Mouse (Mus musculus): ENCODE measurements around the gene Dlgap4.
"Not testable (repeated sequence)": the region's sequence is repeated elsewhere in the genome, so short reads cannot be mapped to it uniquely, and the experiment has no call there.

The Dlgap4 gene

DNA sequence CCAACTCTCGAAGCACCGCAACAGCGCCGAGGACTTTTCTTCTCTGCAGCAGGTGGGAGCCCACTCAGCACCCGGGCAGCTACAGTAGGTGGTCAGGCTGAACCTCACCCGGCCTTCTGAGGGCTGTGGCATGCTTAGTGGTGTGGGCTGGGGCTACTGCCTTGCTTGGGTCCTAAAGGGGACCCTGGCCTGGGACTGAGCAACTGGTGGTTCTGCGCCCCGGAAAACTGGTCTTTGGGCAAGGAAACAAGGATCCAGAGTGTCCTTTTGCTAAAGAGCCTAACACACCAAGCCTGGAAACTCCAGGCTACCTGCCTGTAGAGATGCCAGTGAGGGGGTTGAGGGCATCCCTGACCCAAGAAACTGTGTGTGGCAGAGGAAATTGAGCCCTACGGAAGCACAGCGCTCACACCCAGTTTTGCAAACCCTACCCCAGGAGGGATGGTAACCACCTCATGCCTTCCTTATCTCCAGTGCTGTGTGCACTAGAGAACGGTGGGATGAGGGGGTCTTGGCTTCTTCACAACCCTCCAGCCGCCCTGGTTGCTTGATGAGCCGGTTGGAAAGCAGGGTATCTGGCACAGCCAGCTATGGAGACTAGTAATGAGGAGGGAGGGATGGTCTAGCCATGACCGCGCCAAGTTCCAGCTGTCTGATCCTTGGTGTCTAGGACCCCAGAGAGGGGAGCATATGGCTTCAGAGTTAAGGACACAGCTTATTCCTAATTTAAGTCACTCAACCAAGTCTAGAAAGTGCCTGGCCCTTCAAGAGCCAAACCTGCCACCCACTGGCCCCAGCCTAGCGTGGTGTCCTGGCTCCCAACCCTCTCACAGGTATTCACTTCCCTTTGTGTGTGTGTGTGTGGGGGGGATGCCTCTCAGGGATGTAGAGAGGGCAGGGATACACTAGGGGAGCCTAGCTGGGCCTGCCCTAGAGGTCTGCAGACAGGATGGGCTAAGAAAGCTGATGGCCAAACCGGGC, 162.2 kb downstream of the Dlgap4 start:
- no peak for DNase-seq (ENCODE audit: low read depth)

DNA sequence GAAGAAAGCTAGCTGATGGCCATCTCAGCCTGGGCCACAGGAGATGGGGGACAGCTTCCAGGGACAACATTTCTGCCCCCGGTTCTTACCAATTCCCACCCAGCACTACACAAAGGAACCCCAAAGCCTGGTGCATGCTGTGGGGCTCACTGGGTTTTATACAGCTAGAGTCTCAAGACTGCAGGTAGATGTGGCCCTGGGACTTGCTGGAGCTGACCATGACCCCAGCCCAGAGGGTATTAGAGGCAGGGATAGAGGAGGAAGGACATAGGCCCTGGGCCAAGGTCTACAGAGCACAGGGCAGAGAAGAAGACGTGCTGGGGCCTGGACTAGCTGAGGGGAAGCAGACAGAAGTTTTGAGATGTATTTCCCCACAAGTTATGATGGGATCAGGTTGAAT, 163.4 kb downstream of the Dlgap4 start:
- DNase-seq (ENCODE audit: low read depth): no peak

DNA sequence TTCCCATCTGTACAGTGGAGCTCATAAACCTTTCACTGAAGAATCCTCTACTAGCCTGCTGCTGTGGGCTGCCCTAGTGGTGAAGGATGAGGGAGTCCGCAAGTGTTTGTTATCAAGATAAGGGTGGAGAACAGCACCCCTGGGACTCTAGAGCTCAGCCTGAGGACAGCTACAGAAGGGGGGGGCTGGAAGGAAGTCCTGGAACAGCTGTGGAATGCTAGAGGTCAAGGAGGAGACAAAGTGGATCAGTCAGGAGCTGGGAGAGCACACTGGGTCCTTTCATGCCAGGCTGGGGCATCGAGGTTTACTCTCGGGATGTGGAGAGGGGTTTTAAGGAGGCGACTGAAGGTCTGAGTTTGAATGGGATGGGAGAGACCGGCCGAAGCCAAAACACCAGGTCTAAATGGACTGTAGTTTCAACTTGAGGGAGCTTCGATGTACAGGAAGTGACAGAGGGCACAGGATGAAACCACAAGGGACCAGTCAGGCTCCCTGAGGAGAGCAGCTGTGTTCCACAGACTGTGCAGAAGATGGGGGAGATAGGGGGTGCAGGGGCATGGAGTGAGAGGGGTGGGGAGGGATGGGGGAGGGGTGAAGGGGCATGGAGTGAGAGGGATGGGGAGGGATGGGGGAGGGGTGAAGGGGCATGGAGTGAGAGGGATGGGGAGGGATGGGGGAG, 164.0 kb downstream of the Dlgap4 start:
- no peak for DNase-seq (ENCODE audit: low read depth)

DNA sequence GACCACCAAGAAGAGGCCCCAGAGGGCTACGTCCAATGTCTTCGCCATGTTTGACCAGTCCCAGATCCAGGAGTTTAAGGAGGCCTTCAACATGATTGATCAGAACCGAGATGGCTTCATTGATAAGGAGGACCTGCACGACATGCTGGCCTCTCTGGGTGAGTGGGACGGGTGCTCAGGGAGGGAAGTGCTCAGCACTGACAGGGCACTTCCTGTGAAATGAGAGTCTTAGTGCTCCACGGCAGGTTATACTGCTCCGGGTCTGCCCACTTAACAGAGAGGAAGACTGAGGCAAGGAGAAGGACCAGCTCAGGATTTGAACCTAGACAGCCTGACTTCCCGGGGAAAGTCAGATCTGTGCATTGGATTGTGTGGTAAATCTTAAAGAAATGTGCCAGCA, 165.1 kb downstream of the Dlgap4 start:
- DNase-seq (ENCODE audit: low read depth): no peak

DNA sequence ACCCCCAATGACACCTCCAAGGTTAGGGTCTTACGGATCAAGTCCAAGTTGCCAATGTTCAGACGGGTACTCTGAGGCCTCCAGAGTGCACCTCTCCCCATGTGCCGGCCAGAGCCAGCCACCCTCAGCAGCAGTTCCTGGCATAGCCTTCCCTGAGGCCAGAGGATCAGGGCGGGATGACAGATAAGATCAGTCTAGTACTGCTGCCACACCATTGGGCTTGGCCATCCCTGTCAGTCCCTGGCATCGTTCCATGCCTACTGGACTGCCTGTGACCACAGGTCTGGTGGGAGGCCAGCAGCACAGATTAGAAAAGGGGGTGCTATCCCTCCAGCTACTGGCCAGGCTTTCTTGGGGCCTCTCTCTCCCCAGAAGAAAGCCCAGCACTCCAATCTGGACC, 165.5 kb downstream of the Dlgap4 start:
- no peak for DNase-seq (ENCODE audit: low read depth)

DNA sequence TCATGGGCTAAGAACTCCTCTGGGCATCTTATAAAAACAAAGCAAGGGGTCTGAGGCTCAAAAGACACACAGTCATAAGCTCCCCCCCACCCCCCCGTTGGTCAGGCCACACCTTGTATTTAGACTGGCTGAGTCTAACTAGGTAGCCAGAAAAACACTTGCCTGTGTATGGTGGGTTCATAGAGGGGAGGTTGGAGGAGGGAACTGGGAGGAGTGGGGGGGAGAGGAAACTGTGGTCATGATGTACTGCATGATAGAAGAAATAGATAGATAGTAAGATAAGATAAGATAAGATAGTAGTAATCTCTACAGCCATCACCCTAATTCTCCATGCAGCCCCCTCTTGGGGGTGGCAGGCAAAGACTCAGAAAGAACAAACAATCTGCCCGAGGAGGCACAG, 166.0 kb downstream of the Dlgap4 start:
- no peak for DNase-seq (ENCODE audit: low read depth)

DNA sequence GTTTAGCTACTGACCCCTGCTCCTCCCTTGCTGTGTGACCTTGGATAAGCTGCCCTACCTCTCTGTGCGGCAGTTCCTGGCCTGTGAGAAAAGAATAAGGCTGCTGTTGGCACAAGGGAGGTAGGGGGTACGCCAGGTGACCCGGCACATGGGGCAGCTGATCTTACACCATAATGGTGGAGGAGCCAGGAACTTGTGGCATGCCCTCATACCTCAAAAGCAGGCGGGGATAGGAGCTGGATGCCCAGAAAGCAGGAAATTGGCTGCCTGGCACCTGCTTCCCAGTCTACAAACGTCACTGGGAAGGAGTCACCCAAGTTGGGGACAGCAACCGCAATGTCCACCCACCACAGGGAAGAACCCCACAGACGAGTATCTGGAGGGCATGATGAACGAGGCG, 166.6 kb downstream of the Dlgap4 start:
- DNase-seq (ENCODE audit: low read depth): no peak

DNA sequence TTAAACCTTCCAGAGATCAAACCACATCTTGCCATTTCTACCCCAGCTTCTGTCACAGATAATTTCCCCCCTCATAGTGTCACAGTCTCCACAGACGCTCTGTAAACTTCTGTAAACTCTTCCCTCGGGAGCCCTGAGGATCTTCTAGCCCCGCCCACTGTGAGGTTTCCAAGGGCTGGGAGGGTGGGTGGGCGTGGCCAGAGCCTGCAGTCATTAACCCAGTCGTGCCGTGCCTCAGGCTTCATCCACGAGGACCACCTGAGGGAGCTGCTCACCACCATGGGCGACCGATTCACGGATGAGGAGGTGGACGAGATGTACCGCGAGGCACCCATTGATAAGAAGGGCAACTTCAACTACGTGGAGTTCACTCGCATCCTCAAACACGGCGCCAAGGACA, 167.2 kb downstream of the Dlgap4 start:
- no peak for DNase-seq (ENCODE audit: low read depth)

DNA sequence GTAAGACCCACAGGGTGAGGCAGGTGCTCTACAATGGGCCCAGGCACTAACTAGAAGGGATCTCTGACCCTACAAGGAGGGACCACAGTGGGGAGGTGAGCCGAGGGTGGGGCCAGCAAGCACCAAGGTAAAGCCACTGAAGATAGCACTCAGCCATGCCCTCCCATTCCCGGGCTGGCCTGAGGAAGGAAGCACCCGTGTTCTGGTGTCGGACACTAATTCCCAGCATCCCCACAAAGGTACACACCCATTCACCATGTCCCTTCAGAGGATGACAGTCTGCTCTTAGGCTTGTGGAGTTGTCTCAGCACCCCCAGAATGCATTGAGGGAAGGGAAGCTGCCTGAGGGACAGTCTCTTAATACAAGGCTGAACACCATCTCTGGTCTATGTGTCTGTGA, 167.8 kb downstream of the Dlgap4 start:
- no peak for DNase-seq (ENCODE audit: low read depth)

DNA sequence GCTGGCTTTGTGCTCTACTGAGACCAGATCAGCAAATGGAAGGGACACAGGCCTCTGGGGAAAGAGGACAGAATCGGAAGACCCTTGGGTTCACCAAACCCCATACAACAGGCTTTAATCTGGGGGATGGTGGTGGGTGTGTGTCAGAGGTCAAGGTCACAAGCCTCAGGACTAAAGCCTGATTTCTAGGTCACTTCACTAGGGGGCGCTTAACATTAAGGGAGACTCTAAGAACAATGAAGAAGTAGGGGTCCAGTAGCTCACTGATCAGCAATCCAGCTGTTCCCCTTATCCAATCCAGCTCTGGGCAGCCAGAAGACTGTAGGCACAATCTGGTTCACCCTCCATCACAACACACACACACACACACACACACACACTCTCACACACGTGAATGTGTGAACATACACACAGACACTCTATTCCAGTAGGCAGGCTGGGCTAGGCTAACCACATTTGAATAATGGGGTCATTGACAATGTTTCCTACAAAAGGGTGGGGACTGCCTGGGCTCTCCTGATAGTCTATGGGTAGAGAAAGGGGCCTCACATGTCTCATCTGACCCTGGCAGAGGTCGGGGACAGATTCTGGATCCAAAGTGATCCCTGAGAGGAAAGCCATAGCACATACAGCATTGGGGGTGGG, 168.5 kb downstream of the Dlgap4 start:
- DNase-seq (ENCODE audit: low read depth): no peak

DNA sequence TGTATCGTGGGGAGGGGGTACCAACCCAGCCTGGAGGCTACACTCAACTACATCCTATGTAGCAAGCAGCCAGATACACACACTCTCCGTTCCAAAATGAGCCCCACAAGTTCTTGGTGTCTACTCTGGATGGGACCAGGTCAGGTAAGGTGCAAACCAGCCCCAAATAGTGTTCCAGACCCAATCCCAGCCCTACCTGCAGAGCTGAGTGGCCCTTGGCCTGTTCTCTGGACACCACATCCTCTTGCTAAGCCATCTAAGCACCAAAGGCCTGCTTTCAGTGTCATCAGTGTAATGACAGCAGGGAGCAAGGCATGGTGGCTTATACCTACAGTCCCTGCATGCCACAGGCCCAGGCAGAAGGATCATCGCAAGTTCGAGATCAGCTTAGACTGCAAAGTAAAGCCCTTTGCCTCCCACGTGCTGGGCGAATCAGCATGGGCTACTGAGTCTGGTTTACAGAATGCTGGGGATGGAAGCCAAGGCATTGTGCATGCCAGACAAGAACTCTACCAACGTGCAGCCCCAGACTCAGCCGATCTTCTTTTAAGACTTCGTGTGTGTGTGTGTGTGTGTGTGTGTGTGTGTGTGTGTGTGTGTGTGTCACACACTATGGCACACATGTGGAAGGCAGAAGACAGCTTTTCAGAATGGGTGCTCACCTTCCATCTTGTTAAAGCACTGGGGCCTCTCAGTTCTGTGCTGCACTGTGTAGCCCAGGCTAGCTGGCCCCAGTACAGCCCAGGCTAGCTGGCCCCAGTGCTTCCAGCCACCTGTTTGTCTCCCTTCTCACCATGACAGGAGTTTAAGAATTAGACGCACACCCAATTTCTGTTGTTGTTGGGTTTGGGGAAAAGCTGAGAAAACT, 169.2 kb downstream of the Dlgap4 start:
- no peak for DNase-seq (ENCODE audit: low read depth)

DNA sequence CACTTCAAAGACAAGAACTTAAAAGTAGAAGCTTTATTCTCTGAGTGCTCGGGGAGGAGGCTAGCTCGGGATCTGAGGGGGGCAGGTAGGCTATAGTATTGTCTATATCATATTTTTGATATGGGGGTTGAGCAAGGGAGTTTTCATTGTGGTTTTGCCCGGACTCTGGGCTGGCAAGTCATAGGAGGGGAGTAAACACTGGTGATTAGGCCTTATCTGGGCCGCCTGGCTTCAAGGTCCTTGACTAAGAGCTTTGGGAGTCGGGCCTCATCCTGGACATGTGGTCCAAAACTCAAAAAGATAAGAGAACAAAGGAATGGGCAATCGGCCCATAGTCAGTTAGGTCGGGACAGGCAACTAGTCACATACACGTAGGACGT, 169.8 kb downstream of the Dlgap4 start:
- no peak for DNase-seq (ENCODE audit: low read depth)

DNA sequence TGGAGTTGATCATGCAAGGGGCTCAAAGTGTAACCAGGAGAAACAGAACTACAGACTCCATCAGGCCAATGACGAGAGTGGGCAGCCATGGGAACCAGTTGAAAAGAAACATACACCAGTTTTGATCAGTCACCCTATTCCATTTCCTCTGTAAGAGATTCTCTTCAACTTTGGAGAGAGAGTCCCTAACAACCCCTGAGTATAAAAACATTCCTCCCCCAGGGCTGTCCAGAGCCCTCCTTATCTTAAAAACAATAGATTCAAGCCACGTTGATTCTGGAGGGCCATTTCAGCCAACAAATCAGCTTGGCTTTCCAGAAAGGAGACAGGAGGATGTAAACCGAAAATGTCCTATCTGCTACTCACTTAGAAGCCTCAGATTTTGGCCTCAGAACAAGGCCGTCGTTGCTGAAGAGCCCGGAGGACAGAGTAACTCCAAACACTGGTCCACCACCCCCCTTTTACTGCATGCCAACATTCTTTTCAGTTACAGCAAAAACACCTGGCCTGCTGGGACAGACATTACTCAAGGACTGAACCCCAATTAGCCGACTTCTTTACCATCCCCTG, 170.6 kb downstream of the Dlgap4 start:
- no peak for DNase-seq (ENCODE audit: low read depth)

DNA sequence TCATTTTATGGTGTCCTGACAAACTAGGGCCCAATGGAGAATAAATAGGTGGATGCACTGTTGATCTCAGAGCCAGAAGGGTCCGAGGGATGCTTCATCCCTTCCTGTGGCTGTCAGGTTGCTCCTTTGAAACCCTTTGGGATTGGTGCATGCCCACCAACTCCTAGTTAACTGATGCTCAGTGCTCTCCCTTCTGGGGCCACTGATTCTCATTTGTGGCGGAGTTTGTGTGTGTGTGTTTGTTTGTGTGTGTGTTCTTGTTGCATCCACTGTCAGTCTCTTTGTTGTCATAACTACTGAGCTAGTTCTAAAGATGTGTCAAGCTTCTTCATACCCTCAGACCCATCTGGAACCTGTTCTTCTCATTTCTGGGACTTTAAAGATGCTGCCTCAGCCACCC, 171.4 kb downstream of the Dlgap4 start:
- DNase-seq (ENCODE audit: low read depth): no peak

DNA sequence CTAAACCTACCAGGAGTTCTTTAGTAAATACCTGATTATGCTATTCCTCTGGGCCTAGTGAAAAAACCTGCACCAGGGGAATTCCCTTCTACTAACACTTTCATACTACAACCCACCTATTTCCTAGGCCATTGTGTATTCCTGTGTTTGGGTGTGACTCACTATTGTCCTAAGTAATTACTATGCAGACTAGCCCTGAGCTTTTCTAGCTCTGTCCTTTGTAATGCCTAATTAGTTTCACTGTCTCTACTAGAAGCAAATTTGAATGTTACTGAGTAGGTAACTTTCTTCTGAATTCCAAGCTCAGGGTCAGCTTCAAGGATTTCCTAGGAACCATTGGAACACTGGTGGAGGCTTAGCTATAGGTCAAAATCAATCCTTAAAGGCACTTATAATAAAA, 172.9 kb downstream of the Dlgap4 start:
- DNase-seq (ENCODE audit: low read depth): not testable (repeated sequence)

DNA sequence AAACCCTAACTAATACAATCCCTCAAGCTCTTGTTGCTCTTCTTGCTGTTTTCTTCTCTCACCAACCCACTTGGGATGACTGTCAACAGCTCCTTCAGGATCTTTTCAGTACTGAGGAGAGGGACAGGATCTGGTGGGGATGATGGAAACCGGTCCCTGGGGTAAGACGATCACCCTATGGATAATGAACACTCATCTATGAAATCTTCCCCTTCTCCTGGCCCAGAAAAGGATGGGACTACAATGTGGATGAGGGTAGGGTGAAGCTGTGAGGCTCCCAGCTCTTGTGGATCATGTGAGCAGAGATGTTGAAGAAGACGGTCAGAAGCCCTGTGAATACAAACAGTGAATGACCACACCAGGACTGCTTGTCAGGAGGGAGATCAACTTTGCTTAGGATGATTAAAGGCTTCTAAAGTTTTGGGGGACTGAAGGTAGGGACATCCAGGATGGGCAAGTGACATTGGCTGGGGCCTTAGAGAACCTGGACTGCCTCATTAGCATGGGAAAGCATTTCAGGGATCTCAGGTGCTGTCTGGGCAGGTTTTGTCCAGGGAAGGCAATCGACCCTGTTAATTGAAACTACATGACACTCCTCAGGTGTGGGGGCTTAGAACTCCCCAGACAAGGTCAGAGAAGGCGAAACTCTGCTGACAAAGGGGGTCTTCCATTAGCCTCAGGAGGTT, 173.7 kb downstream of the Dlgap4 start:
- DNase-seq (ENCODE audit: low read depth): no peak

DNA sequence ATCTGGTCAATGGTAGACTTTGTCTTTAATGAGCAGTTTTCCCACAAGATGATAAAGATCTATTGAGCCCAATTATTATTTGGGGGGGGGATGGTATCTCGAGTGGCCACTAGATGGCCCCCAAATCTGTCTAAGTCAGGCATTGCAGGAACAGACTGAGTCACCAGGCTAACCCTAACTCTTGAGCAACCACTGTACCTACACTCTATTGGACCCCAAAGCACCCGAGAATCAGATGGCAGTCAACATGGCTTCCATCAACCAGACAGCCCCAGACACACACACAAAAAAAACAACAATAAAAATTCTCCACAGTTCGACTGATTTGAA, 174.2 kb downstream of the Dlgap4 start:
- no peak for DNase-seq (ENCODE audit: low read depth)

DNA sequence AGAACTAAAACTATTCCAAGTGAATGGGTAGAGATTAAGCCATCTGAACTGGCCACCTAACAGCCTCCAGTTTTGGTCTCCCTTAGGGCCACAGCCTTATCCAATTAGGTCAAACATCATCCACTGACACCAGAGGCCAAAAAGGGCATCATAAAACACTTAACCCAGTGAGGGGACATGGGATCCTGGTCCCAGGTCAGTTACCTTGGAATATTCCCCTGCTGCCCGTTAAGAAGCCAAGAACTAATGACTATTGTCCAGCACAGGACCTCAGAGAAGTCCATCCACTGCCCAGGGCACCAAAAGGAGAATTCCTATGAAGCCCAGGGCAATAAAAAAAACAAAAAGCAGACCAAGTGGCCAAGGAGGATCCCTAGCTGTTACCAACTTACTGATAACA, 175.3 kb downstream of the Dlgap4 start:
- DNase-seq (ENCODE audit: low read depth): no peak

DNA sequence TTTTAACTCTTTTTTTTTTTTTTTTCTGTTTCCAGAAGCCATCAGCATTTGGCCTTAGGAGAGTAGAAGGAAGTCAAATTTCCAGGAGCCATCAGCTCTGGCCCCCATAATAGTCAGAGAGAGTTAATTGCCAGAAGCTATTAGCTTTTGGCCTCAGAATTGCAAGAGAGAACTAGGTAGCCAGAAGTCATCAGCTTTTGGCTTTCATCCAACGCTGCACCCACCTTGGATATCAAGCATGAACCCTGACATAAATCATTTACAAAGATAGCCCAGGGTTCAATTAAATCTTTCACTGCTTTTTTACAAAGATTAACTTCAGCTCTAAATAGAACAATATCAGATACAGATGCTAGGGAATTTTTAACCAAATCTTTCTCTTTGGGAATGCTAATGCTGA, 185.0 kb downstream of the Dlgap4 start:
- DNase-seq (ENCODE audit: low read depth): no peak

DNA sequence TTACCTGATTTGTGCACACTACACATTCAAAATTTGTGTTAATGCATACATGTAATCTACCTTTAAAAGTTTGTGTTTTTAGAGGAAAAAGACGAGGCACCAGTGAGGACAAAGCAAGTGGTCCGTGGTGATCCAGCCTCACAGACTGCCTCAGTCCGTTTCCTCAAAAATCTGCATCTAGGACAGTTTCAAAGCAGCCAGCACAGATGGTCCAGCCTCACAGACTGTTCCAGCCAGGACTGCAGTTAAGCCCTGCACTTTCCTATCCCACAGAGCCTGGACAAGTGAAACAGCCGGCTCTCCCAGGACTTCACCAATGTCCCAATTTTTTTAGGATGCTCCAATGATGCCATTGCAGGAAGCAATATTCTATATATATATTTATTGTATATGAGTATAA, 187.5 kb downstream of the Dlgap4 start:
- DNase-seq (ENCODE audit: low read depth): no peak

DNA sequence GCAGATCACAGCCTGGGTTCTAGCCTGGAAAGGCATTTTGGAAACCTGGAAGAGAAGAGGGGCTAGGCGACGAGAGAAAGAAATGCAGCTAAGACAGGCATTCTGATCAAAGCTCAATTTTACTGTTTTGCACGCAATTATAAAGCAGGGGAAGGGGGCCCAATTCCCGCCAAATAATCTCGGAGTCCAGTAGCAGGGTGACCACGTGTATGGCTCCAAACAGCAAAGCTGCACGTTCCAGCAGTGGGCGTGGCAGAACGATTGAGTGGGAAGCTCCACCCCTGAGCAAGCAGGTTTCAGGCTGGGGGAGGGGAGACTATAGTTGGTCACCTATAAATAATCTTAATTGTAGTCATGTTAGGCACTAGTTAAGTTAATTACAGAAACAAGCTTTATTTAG, 188.6 kb downstream of the Dlgap4 start:
- DNase-seq (ENCODE audit: low read depth): not testable (repeated sequence)
